Mouse (Mus musculus) T-helper 2 cell (primary cell): ENCODE data around the gene Fgf14.
"Not testable (repeated sequence)": the region's sequence is repeated elsewhere in the genome, so short reads cannot be mapped to it uniquely, and the experiment has no call there.

Experiments used
- in situ Hi-C: fragments of 300-600 bp; cut with MboI, MseI; formaldehyde crosslinking; loops from one replicate; pipeline ENCODE4 v1.15.1; 2025; ENCODE audit warnings: high pct_unique_total_duplicates

Fgf14 gene

GRCm38 (mm10) chr14:124485261-124485660 is 191.7 kb downstream of the Fgf14 start:
- in situ Hi-C loops, result no loop called here

GRCm38 (mm10) chr14:124474066-124474667 is 202.8 kb downstream of the Fgf14 start:
- in situ Hi-C loops, result no loop called here

GRCm38 (mm10) chr14:124470909-124471308 is 206.0 kb downstream of the Fgf14 start:
- in situ Hi-C loops, result no loop called here

GRCm38 (mm10) chr14:124455120-124455519 is 221.8 kb downstream of the Fgf14 start:
- in situ Hi-C loops, result no loop called here

- in situ Hi-C loops, result no loop called here
Observed at GRCm38 (mm10) chr14:124446096-124446840, 230.7 kb downstream of the Fgf14 start.

GRCm38 (mm10) chr14:124444831-124445230 is 232.1 kb downstream of the Fgf14 start:
- in situ Hi-C loops, result no loop called here

GRCm38 (mm10) chr14:124439298-124439697 is 237.6 kb downstream of the Fgf14 start:
- in situ Hi-C loops, result not testable (repeated sequence)

GRCm38 (mm10) chr14:124411890-124412289 is 265.0 kb downstream of the Fgf14 start:
- in situ Hi-C loops, result no loop called here

- in situ Hi-C loops, result no loop called here
Observed at GRCm38 (mm10) chr14:124410945-124411344, 266.0 kb downstream of the Fgf14 start.

GRCm38 (mm10) chr14:124328391-124328790 is 348.5 kb downstream of the Fgf14 start:
- in situ Hi-C loops, result no loop called here

GRCm38 (mm10) chr14:124319017-124319718 is 357.8 kb downstream of the Fgf14 start:
- in situ Hi-C loops, result no loop called here

- in situ Hi-C loops, result no loop called here
Observed at GRCm38 (mm10) chr14:124315513-124315912, 361.4 kb downstream of the Fgf14 start.

GRCm38 (mm10) chr14:124287027-124287426 is 389.9 kb downstream of the Fgf14 start:
- in situ Hi-C loops, result no loop called here

- in situ Hi-C loops, result no loop called here
Observed at GRCm38 (mm10) chr14:124278384-124278944, 398.5 kb downstream of the Fgf14 start.

GRCm38 (mm10) chr14:124266977-124267376 is 409.9 kb downstream of the Fgf14 start:
- in situ Hi-C loops, result no loop called here

- in situ Hi-C loops, result no loop called here
Observed at GRCm38 (mm10) chr14:124264541-124265059, 412.3 kb downstream of the Fgf14 start.

GRCm38 (mm10) chr14:124263199-124263598 is 413.7 kb downstream of the Fgf14 start:
- in situ Hi-C loops, result no loop called here

GRCm38 (mm10) chr14:124247517-124247916 is 429.4 kb downstream of the Fgf14 start:
- in situ Hi-C loops, result no loop called here

- in situ Hi-C loops, result loop anchor here (10.0 kb wide), 1 partner anchor 939 kb away; no protein-coding TSS in a partner anchor
Observed at GRCm38 (mm10) chr14:124223445-124223844, 453.5 kb downstream of the Fgf14 start.

GRCm38 (mm10) chr14:124222447-124222846 is 454.5 kb downstream of the Fgf14 start:
- in situ Hi-C loops, result loop anchor here (10.0 kb wide), 1 partner anchor 938 kb away; no protein-coding TSS in a partner anchor

- in situ Hi-C loops, result loop anchor here (10.0 kb wide), 1 partner anchor 936 kb away; no protein-coding TSS in a partner anchor
Observed at GRCm38 (mm10) chr14:124220979-124221378, 455.9 kb downstream of the Fgf14 start.

- in situ Hi-C loops, result no loop called here
Observed at GRCm38 (mm10) chr14:124195806-124196205, 481.1 kb downstream of the Fgf14 start.
